Comparison of ENCODE assay signal across 10 mouse cellular contexts in the genomic region with DNA sequence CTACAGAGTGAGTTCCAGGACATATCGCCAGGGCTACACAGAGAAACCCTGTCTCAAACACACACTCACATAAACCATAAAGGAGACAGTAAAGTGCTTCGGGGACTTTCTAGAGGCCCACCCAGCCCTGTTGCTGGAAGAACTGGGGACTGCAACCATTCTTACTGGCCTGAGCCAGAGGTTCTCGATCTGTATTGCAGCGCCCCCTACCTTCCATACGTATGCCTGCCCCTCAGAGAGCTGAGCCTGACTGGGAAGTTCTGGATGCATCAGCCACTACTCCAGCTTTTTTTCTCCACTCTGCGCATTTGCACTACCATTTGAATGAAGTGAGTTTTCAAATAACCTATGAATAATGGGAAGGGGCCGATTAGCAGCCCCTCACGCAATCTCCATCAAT. TPM values are rescaled to one million over a fixed set of nuclear protein-coding genes. Genes with fewer than 3 reads are reported as not detected.
DNase-seq lines count a peak whose midpoint lies in the region; TF ChIP-seq lines count a peak whose summit lies in the region.
"Had no signal": no experiment of that assay in that cellular context is flagged by ENCODE, and none has a peak within 500 bp of the region (broad histone marks: within the 10 kb centered on the region; RNA-seq: fewer than 3 reads in every experiment).

No protein-coding gene starts in this region.

- H3K4me3 ChIP-seq in liver, adult 2 months (ENCODE audit: insufficient read depth, low read depth, low read length), result no peak overlapping the region
- H3K4me3 ChIP-seq: heart, embryonic 15.5 days; megakaryocyte, embryonic 14.5 days had no signal

- H3K27ac ChIP-seq in liver, adult 2 months (replicated peaks; ENCODE audit: insufficient read depth, low read depth, low read length), result no peak overlapping the region
- H3K27ac ChIP-seq: heart, embryonic 15.5 days had no signal

- H3K27me3 ChIP-seq in liver, adult 2 months (ENCODE audit: control insufficient read depth, insufficient read depth, low read length), result no peaks in the 10 kb centered on the region

- no peaks in the 10 kb centered on the region for H3K36me3 ChIP-seq in liver, adult 2 months (ENCODE audit: control insufficient read depth, insufficient read depth, low read length)
- H3K36me3 ChIP-seq: heart, embryonic 15.5 days had no signal

- peak; percentile 32 for DNase-seq in embryo, embryonic 10 days (ENCODE audit: low spot score)
- DNase-seq in embryo, embryonic 9.5 days (ENCODE audit: extremely low spot score), result no peak
- DNase-seq in urinary bladder, postnatal 14 days (ENCODE audit: low spot score), result peak; percentile 40
- DNase-seq in urinary bladder, adult 2 months (ENCODE audit: low spot score), result no peak
- peak; percentile 41 for DNase-seq in liver, adult 2 months (ENCODE audit: extremely low read depth, low read depth, low spot score)
- peak; percentile 51 for DNase-seq in thymus, postnatal 0 days (ENCODE audit: low spot score)
- no peak for DNase-seq in right cerebral cortex, postnatal 36 days (ENCODE audit: low spot score in 2 of 2)
- DNase-seq in left cerebral cortex, postnatal 4 days, result no peak

- no peak overlapping the region for H3K9ac ChIP-seq in liver, adult 2 months (ENCODE audit: low read depth, low read length)
- H3K9ac ChIP-seq: heart, embryonic 15.5 days had no signal

- TF ChIP-seq POLR2A in liver, adult 2 months (IDR thresholded peaks at IDR 0.05; ENCODE audit: extremely low read depth, insufficient read depth, low read length), result no peak

- peak; percentile 79 for TF ChIP-seq CTCF in liver, adult 2 months (IDR thresholded peaks at IDR 0.05; ENCODE audit: low read depth, low read length)

- H3K4me1 ChIP-seq in liver, adult 2 months (ENCODE audit: control insufficient read depth, insufficient read depth, low read length), result no peaks in the 10 kb centered on the region
- H3K4me1 ChIP-seq: heart, embryonic 15.5 days; megakaryocyte, embryonic 14.5 days had no signal

- intact Hi-C loops in left cerebral cortex, postnatal 4 days (cut with DNase I), result no loop called here

- WGBS in liver, adult 2 months, result 60% methylated on average over 8 of the region's 8 CpGs

- no peaks in the 10 kb centered on the region for H3K79me2 ChIP-seq in liver, adult 2 months (ENCODE audit: control insufficient read depth, insufficient read depth, low read length)

RNA-seq across cellular contexts. Expression of a gene that starts 13.2 kb away (rescaled TPM):
- 1.7 and 2.1 TPM in 2 replicates for polyA plus RNA-seq in urinary bladder, adult 2 months (2012; rRNA removed)
- 0.54 and 0.55 TPM in 2 replicates for total RNA-seq in liver, adult 2 months (2014; rRNA removed)
- 0.07 and 0.12 TPM in 2 replicates for polyA plus RNA-seq in liver, adult 2 months (2012; rRNA removed)
- polyA plus RNA-seq in thymus, postnatal 0 days (2015; fragmentation: Nextera tagmentation; extraction: Ambion mirVana), result 9.7 and 11.5 TPM in 2 replicates
- total RNA-seq in left cerebral cortex, postnatal 4 days (2021), result 10 to 100 TPM; 29.6 to 85.6 TPM

RNA-seq across cellular contexts. Expression of a gene that starts 17.5 kb away (rescaled TPM):
- 349 and 361 TPM in 2 replicates for polyA plus RNA-seq in urinary bladder, adult 2 months (2012; rRNA removed)
- total RNA-seq in liver, adult 2 months (2014; rRNA removed), result not detected in 2 replicates
- 0.28 and 0.86 TPM in 2 replicates for polyA plus RNA-seq in liver, adult 2 months (2012; rRNA removed)
- polyA plus RNA-seq in thymus, postnatal 0 days (2015; fragmentation: Nextera tagmentation; extraction: Ambion mirVana), result 179 and 229 TPM in 2 replicates
- 1 to 10 TPM; 2.9 to 3.0 TPM for total RNA-seq in left cerebral cortex, postnatal 4 days (2021)

RNA-seq across cellular contexts. Expression of a gene that starts 22.3 kb away (rescaled TPM):
- polyA plus RNA-seq in urinary bladder, adult 2 months (2012; rRNA removed), result 58.1 and 60.6 TPM in 2 replicates
- 215 and 230 TPM in 2 replicates for total RNA-seq in liver, adult 2 months (2014; rRNA removed)
- 512 and 554 TPM in 2 replicates for polyA plus RNA-seq in liver, adult 2 months (2012; rRNA removed)
- 78.7 and 80.4 TPM in 2 replicates for polyA plus RNA-seq in thymus, postnatal 0 days (2015; fragmentation: Nextera tagmentation; extraction: Ambion mirVana)
- total RNA-seq in left cerebral cortex, postnatal 4 days (2021), result 1 to 10 TPM; 2.5 to 3.2 TPM

RNA-seq across cellular contexts. Expression of a gene that starts 28.2 kb away (rescaled TPM):
- polyA plus RNA-seq in urinary bladder, adult 2 months (2012; rRNA removed), result 14.6 and 17.4 TPM in 2 replicates
- 0.20 and 0.55 TPM in 2 replicates for total RNA-seq in liver, adult 2 months (2014; rRNA removed)
- 0.72 and 1.1 TPM in 2 replicates for polyA plus RNA-seq in liver, adult 2 months (2012; rRNA removed)
- polyA plus RNA-seq in thymus, postnatal 0 days (2015; fragmentation: Nextera tagmentation; extraction: Ambion mirVana), result 16.6 and 17.4 TPM in 2 replicates
- total RNA-seq in left cerebral cortex, postnatal 4 days (2021), result 100 to 1,000 TPM; 505 to 551 TPM

RNA-seq across cellular contexts. Expression of a gene that starts 34.6 kb away (rescaled TPM):
- 25.7 and 27.4 TPM in 2 replicates for polyA plus RNA-seq in urinary bladder, adult 2 months (2012; rRNA removed)
- 3.1 and 5.7 TPM in 2 replicates for total RNA-seq in liver, adult 2 months (2014; rRNA removed)
- polyA plus RNA-seq in liver, adult 2 months (2012; rRNA removed), result 25.1 and 28.3 TPM in 2 replicates
- 23.7 and 30.1 TPM in 2 replicates for polyA plus RNA-seq in thymus, postnatal 0 days (2015; fragmentation: Nextera tagmentation; extraction: Ambion mirVana)
- total RNA-seq in left cerebral cortex, postnatal 4 days (2021), result 10 to 100 TPM; 82.1 to 87.1 TPM

Comparison
In these comparisons a context has a peak if more than half of its experiments do, and no peak if none do; other contexts are left out.
1. DNase-seq: peak in embryo, embryonic 10 days (single experiment), urinary bladder, postnatal 14 days (single experiment), liver, adult 2 months (single experiment) and thymus, postnatal 0 days (single experiment); none in embryo, embryonic 9.5 days (single experiment), urinary bladder, adult 2 months (single experiment), right cerebral cortex, postnatal 36 days (0 of 2) and left cerebral cortex, postnatal 4 days (single experiment).
2. RNA of a gene that starts 17.5 kb away (polyA plus RNA-seq): 349 to 361 TPM in urinary bladder, adult 2 months and 179 to 229 TPM in thymus, postnatal 0 days; 0.28 to 0.86 TPM in liver, adult 2 months; every median in the first group is over 10 times any median in the second.